In genomic region chr3:143596949-143597593, GRCm38 (mm10) we compare ENCODE assay signal across 11 mouse cellular contexts.
DNase-seq lines count a peak whose midpoint lies in the region; ATAC-seq and TF ChIP-seq lines count a peak whose summit lies in the region.
"Had no signal": no experiment of that assay in that cellular context is flagged by ENCODE, and none has a peak within 500 bp of the region (broad histone marks: within the 10 kb centered on the region; RNA-seq: fewer than 3 reads in every experiment).

No protein-coding gene starts in this region.

- TF ChIP-seq POLR2A in myocyte (IDR thresholded peaks at IDR 0.05; ENCODE audit: insufficient read length, low read depth) = no peak

- peak; percentile 32; the same call in 1 of the 2 replicates for ATAC-seq in cerebellum, adult (ENCODE audit: insufficient number of reproducible peaks, low FRiP score, low TSS enrichment)
- ATAC-seq: liver, embryonic 12.5 days had no signal

- H3K4me2 ChIP-seq in myocyte (ENCODE audit: low read depth) = peak overlapping the region; percentile 33
- H3K4me2 ChIP-seq: liver, embryonic 12.5 days; stomach, embryonic 15.5 days had no signal

- no peaks in the 10 kb centered on the region for H3K79me2 ChIP-seq in myocyte (ENCODE audit: control insufficient read depth, insufficient read depth)

- H3K36me3 ChIP-seq in myocyte (ENCODE audit: control insufficient read depth, insufficient read depth) = no peaks in the 10 kb centered on the region
- H3K36me3 ChIP-seq: liver, embryonic 12.5 days; stomach, embryonic 15.5 days had no signal

- no peaks in the 10 kb centered on the region for H3K27me3 ChIP-seq in myocyte (ENCODE audit: control insufficient read depth, insufficient read depth, insufficient read length)
- H3K27me3 ChIP-seq: liver, embryonic 12.5 days; stomach, embryonic 15.5 days had no signal

- no peak for DNase-seq in cerebellum, adult 11 months
- DNase-seq in left cerebral cortex, postnatal 4 days = peak; percentile 12
- no peak for DNase-seq in left cerebral cortex, postnatal 10 days (ENCODE audit: extremely low spot score in 1 of 2, low spot score in 2 of 2)
- peak; percentile 28 for DNase-seq in embryo, embryonic 9.5 days (ENCODE audit: extremely low spot score)
- no peak for DNase-seq in thymus, postnatal 0 days (ENCODE audit: low spot score)
- DNase-seq in urinary bladder, adult 18-20 months (ENCODE audit: low spot score in 2 of 2) = no peak
- DNase-seq: kidney, adult 9 months had no signal

- no peak overlapping the region for H3ac ChIP-seq in myocyte (ENCODE audit: control insufficient read depth, insufficient read length)

- intact Hi-C loops in left cerebral cortex, postnatal 4 days (cut with DNase I) = no loop called here
- intact Hi-C loops in left cerebral cortex, postnatal 10 days (cut with DNase I) = loop anchor here (10.0 kb wide), 1 partner anchor 352 kb away; no protein-coding TSS in a partner anchor

- H3K4me3 ChIP-seq in myocyte = no peak overlapping the region
- H3K4me3 ChIP-seq: liver, embryonic 12.5 days; stomach, embryonic 15.5 days had no signal

TF ChIP-seq in myocyte, 11 proteins besides CTCF, POLR2A, EP300 and RAD21:
- TF ChIP-seq REST (IDR thresholded peaks at IDR 0.05; ENCODE audit: insufficient read depth, insufficient read length) (no peak), TCF3 (IDR thresholded peaks at IDR 0.05; ENCODE audit: insufficient read length, low read depth) (no peak), SRF (IDR thresholded peaks at IDR 0.05; ENCODE audit: control insufficient read depth, insufficient read length, low read depth) (no peak), CEBPB (IDR thresholded peaks at IDR 0.05; ENCODE audit: insufficient read depth, poor library complexity, severe bottlenecking) (no peak), POLR2AphosphoS2 (IDR thresholded peaks at IDR 0.05; ENCODE audit: insufficient read length, low read depth) (no peak)
TF ChIP-seq in myocyte: peak in this region for 0.

Comparison
In these comparisons a context has a peak if more than half of its experiments do, and no peak if none do; other contexts are left out.
1. DNase-seq: peak in left cerebral cortex, postnatal 4 days (single experiment) and embryo, embryonic 9.5 days (single experiment); none in cerebellum, adult 11 months (single experiment), left cerebral cortex, postnatal 10 days (0 of 2), thymus, postnatal 0 days (single experiment) and urinary bladder, adult 18-20 months (0 of 2).